Mouse (Mus musculus) erythroblast, embryonic 14.5 days (primary cell): ENCODE results near the gene Mapk10.

ENCODE experiments used
- GATA1 ChIP-seq: IDR thresholded peaks from 2 replicates; pipeline ENCODE4 v1.6.1; 2012; ENCODE audit warnings: low read length, inconsistent platforms, mixed read lengths
- TAL1 ChIP-seq: IDR thresholded peaks from 3 replicates; pipeline ENCODE4 v1.6.1; 2012; ENCODE audit warnings: low read length, inconsistent platforms, mixed read lengths

DNA sequence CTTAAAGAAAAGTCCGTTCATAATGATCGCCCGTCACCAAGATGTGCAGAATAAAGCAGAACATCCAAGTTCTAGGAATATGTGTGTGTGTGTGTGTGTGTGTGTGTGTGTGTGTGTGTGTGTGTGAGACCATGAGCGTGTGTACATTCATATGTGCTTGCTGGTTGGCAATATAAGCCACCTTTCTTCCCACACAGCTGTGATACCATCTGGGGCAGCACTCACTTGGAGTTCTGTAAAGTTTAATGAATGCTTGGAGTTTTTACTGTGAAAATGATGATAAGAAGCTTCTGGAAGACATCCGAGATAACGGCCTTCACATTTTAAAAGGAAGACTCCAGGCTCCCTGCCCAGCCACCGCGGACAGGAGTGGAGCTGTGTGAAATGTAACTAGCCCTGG lies 264.5 kb downstream of the Mapk10 start:
- no peak for TF ChIP-seq GATA1
- TF ChIP-seq TAL1 = no peak
